Mouse (Mus musculus): ENCODE data around the gene Fgfr2.
"Not testable (repeated sequence)": the region's sequence is repeated elsewhere in the genome, so short reads cannot be mapped to it uniquely, and the experiment has no call there.

The Fgfr2 gene

DNA sequence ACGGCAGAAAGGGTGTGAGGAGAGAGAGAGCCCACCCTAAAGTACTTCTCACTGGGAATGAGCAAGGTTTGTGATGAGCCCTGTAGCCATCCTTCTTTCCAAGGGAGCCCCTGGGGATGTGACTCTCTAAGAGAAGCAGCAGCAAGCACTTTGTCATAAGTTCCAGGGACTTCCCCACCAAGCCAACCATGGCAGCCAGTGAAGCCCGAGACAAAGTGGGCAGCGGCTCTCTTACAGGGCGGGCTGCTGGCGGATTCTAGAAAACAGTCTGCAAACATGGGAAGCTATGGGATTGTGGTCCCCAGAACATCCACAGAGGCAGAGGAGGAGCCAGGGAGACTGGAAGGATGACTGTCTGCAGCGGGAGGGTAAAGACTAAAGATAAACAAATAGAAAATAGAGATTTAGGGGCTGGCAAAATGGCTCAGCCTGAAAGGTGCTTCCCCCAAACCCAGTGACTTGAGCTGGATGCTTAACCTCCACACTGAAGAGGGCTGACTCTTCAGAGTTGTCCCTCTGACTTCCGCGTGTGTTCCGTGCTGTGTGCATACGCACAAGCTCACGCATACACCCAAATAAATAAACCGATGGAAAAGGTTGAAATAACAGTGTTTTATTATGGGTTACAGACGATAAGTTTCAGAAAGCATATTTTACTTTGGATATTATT, 2427.3 kb downstream of the Fgfr2 start:
- no peak for DNase-seq (ENCODE audit: low spot score)

DNA sequence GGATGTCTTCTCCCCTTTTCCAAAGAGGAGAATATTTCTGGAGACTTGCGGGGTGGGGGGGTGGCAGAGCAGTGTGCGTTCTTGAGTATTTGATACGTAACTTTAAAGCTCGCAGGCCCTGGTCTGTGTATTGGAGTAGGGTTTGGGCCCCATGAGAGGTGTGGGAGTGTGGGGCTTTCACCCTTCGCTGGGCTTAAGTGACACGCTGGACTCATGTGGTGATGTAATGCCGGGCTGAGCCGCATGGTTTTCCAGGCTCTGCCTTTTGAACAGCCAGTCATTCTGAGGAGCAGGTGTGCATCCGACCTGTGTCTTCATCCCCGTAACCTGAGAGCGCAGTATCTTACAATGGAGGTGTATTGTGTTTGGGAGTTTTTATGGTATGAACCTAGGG, 2429.4 kb downstream of the Fgfr2 start:
- no peak for DNase-seq (ENCODE audit: low spot score)

DNA sequence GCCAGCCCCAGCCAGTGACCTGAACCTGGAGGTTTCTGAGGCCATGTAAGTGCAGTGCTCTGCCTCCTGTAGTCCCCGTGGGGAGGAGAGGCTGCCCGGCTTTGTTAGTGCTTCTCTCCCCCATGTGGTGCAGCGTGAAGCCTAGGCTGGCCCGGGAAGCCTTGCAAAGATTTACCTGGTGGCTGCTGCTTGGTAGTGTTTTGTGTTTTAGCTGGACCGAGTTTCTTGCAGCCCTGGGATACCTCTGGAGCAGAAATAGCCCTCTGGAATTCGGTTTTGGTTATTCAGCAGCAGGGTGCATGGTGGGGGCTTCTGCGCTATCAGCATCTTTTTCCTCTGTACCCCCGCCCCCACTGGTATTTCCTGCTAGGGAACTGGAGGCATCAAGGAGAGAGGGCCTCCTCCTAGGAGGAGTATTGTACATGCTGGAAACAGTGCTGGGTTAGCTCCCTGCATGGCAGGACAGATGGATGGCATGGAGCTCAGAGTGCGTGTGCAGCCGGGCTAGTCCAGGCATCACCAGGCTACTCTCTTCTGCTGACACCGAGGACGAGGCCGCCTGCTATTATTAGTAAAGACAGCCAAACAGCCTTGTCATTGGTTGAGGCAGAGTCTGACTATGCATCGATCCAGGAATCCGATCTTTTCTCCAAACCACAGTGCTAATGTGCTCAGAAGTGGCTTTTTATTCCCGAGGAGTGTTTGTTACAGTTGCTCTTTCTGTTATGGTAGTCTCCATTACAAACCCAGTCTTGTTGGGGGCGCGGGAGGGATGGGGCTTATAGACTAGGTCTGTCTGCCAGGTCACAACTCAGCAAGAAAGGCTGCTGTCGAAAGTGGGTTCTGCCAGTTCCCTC, 2430.0 kb downstream of the Fgfr2 start:
- DNase-seq (ENCODE audit: low spot score), result no peak

DNA sequence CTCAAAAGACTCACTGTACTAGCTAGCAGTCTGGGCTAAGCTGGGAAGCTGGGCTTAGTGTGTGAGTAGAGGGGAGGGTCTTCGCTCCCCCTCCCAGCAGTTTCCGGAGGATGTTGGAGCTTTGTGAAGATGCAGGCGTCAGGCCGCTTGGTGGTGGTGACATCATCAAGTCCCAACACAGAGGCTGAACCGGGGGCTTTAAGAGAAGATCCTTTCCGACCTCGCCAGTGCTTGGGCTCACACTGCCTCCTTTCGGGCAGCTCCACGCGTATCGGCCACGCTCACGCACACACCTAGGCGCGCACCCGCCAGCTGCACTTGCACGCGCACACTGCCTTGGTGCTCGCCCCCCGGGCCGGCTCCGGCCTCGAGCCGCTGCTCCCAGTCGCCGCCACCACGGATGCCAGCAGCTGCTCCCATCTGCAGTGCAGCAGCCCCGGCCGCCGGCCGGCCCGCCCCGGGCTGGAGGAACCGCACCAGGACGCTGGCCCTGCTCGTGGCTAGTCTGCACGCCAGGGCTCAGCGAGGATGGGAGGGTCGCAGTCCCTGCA, 2430.7 kb downstream of the Fgfr2 start:
- peak; percentile 33 for DNase-seq (ENCODE audit: low spot score)

DNA sequence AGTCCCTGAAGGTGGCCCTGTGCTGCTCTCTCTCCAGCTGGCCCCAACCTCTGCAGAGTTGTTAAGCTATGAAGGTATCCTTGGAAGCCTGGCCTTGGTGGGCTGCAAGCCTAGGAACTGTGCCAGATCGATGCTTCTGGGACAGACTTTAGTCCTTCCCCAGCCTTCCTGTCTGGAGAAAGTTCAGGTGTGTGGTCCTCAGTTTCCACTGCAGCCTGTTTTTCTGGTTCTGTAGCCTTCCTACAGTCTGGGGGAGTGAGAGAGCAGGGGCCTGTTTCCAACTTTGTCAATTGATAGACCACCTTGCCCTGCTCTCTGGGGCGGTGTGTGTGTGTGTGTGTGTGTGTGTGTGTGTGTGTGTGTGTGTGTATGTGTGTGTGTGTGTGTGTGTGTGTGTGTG, 2431.2 kb downstream of the Fgfr2 start:
- DNase-seq (ENCODE audit: low spot score), result no peak

DNA sequence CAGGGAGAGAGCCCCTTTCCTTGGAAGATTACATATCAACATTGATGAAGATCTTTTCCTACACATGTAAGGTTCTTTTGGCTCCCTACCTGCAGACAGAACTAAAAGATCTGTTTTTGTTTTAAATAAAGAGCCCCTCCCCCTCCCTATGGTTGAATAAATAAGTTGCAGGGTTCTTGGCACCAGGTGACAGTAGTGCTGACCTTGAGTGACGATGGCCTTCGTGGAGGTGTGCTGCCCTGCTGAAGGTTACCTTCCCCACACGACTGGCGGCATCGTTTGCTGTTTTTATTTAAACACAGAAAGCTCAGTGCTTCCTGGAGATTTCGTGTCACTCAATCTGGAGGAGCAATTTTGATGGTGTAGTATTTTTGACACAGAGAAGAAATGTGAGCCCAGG, 2432.3 kb downstream of the Fgfr2 start:
- no peak for DNase-seq (ENCODE audit: low spot score)

DNA sequence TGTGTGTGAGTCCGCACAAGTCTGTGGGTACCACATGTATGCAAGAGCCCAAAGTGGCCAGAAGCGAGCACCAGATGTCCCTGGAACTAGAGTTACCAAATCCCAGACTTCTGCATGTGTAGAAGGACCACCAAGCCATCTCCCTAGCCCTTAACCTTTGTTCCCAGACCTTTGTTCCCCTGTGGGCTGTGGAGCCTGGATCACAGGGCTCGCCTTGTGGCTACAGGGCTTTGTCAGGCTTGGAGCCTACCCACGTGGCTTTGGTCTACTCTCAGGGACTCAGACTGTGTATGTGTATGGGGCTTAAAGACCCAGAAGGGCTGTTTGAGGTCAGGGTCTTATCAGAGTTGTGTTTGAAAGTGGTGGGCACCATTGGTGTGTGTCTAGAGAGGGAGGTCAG, 2434.5 kb downstream of the Fgfr2 start:
- DNase-seq (ENCODE audit: low spot score), result no peak

DNA sequence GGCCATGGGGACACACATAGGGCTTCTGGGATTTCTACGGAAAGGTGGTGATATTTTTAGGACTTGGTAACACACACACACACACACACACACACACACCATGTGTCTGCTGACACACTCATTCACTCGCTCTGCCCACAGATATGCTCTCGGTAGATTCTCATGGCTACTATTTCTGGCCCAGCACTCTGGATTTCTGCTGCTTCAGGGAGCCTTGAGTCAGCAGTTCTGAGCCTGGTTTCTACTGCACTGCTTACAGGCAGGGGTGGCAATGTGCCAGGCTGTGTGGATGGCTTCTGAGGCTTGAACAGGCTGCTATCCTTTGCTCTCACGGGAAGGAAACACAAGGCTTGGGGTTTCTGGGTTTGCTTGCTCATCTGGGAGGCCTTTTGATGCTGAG, 2441.4 kb downstream of the Fgfr2 start:
- DNase-seq (ENCODE audit: low spot score), result no peak

DNA sequence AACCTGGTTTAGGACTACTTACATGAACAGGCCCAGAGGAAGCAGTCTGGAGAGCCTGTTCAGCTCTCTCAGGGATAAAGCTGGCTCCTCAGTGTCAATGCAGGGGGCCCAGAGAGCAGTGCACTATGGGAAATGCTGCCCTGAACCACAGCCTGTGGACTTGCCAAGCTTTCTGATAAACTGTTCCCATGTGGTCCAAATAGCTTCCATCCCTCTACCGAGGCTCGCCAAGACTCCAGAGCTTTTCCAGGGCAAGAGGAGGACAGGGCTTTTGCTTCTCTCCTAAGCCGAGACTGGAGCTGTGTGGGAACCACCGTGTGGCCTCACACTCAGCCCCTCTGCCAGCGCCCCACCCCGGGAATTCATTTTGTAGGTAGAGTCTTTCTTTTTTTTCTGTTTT, 2444.7 kb downstream of the Fgfr2 start:
- DNase-seq (ENCODE audit: low spot score), result no peak

DNA sequence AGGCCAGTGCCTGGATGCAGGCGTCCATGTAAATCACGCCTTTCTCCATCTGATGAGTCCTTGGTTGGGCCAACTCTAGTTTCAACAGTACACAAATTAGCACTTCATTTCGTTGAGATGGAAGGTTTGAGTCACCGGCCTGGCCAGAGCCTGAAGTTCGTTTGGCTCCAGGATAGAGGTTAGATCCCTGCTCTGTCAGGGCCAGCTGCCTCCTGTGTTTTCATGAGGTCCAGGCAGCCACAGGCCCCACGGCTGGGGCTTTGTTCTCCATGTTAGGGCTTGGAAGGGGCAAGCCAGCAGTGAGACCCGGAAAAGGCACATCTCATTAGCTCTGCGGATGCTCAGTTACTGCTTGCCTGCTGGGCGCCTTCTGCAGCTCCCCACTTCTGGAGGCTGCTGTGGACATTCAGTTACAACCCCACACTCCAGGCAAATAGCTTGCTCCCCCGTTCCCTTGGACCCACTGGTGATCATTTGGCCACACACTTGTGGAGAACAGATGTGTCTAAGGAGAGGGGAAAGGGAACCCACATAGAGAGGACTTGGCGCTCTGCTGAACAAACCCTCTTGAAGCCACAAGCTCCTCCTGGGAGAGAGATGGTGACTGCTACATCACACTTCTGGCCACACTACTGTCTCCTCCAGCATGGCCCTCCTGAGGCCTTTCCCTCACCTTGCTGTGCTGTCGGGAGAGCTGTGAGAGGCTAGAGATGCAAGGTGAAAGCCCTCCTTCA, 2445.4 kb downstream of the Fgfr2 start:
- DNase-seq (ENCODE audit: low spot score), result no peak

DNA sequence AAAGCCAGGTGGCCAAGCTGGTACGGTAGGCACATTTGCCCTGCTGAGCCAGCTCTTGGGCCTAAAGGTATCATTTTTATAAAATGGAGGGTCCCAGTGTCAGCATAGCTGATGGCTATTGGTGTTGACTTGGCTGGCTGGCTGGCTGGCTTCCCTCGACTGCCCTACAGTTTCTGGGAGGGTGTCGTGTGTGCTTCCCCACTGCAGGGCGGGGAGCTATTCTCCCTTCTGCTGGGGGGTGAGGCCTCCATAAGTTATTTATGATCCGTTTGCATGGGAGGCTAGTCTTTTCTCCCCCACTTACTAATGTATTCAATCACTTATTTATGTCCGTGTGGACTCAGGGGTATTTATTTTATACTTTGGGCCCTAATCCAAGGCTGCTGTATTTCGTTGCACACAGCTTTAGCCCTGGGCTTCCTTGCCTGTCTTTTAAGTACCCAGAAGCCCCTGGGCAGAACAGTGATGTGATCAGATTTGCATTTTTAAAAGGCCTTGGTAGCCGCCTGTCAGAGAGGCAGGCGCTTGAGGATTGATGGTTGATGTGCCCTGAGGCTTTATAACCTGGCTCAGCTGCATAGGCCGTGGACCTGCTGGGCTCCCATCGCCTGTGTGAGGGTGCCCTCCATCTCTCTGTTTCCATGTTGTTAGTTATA, 2446.1 kb downstream of the Fgfr2 start:
- DNase-seq (ENCODE audit: low spot score), result no peak

DNA sequence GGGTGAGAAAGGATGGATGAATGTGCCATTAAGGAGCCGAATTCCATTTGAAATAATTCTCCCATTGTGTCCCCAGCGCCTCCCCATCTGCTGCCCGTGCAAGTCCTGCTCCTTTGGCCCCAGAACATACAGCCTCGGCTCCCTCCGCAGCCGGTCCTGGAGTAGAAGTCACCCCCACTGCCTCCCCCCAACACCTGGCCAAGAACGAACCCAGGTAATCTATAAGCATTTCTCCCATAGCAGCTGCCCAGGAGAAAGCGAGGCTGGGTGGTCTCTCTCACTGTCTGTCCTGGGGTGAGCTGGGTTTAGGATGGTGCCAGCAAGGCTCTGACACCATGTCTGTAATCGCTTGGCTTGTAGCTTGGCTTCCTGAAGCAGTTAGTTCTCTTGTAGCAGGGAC, 2448.6 kb downstream of the Fgfr2 start:
- no peak for DNase-seq (ENCODE audit: low spot score)

DNA sequence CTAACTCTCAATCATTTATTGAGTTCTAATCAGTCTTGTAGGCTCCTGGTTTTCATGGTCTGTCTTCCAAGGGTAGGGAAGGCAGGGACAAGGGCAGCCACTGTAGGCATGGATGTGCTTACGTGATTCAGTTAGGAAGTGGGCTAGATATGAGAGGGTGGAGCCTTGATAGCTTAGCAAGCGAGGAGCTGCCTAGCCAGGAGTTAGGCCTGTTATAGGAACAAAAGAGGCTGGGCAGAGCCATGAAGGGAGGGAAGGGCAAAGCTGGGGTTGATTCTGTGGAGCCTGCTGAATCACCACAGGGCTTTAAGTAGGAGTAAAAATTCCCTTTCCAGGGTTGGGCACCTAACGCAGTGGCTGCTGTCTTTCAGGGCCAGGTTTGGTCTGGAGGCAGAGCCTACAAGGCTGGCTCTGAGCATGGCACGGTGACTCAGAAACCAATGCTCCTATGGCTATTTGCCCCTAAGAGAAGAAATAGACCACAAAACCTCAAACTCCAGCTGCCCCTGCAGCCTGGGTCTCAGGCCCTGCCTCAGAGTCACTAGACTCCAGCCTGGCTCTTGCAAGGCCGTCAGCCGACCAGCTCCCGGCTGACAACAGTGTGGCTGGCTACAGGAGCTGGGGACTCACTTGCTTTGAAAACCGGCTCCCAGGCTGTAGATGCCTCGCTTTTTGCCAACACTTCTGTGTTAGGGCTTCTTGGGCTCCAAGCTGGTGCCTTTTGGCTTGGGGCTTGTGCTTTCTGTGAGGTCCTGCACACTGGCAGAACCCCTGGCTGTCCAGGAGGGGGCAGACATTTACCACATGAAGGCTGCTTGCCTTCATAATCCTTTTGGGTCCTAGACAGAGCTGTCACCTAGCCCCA, 2449.7 kb downstream of the Fgfr2 start:
- no peak for DNase-seq (ENCODE audit: low spot score)

DNA sequence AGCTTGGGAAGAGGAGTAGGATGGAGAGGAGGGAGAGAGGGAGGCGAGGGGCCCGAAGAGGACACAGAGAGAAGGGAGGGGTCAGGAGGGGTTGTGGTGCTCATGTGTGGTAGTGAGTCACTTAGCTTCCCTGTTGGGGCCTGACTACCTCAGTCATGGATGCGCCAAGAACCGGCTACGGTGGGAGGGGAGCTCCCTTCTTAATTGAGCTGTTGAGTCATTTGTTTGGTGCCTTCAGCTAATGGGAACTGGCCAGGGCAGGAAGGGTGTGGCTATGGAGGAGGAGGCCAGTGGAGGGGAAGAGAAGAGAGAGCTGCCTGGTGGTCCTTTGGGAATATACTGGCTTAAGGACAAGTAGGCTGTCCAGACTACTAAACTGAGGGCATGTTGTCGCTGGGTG, 2451.8 kb downstream of the Fgfr2 start:
- peak; percentile 55 for DNase-seq (ENCODE audit: low spot score)

DNA sequence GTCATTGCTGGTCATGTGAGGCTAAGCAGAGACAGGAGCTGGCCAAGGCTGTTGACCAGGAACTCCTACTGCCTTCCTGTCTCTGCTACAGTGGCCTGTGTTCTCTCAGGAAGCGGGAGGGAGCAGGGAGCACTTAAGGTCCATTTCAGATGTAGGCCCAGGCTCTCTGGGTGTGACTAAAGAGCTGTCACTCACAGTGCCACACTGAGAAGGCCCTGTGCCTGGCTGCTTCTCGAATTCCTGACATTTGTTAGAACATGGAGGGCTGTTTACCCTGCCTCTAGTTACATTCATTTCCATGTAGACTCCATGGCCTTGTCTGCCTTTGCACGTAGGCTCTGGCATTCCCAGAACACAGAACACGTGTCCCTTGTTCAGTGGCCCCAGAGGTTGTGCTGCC, 2452.8 kb downstream of the Fgfr2 start:
- DNase-seq (ENCODE audit: low spot score), result peak; percentile 66

DNA sequence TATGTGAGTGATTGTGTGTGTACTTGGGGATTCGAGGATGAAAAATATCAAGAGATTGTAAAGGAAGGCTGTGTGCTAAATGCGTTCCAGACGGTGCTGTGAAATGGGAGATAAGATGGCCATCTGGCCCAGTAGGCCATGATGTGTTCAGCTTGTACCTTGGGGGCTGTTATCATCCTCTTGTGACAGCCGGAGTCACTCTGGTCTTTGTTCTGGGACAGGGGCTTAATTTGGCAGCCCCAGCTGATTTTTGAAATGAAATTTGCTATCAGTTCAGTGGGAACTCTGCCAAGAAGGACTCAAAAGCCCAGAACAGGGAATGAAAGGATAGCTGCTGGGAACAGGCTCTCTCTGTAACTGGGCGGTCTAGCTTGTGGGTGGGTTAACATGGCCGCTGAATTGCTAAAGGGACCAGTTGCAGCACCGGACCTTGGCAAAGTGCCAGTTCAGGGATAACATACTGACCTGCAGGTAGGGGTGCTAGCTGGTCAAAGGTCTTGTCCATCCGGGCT, 2453.7 kb downstream of the Fgfr2 start:
- no peak for DNase-seq (ENCODE audit: low spot score)

DNA sequence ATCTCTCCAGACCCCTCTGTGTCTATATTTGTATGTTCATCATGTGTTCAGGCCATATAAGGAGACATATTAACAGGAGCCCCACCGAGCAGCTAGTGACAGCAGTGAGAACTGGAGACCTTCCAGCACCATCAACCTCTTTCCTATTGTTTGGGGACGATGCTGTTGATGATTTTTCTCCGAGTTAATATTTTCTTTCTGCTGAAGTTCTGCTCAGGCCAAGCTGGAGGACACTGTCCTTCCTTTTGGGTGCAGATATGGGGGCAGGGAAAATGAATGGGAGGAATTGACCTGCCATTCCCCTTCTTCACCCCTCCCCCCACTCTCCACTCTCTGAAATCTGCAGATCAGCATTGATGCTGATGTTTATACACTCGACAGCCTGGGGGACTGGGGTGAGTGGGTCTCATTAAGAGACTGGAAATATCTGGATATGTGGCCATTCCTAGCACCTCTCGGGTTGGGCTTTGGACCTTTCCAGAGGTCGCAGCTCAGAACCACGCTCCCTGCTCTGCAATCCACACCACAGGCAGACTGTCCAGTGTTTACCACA, 2454.3 kb downstream of the Fgfr2 start:
- DNase-seq (ENCODE audit: low spot score), result no peak

DNA sequence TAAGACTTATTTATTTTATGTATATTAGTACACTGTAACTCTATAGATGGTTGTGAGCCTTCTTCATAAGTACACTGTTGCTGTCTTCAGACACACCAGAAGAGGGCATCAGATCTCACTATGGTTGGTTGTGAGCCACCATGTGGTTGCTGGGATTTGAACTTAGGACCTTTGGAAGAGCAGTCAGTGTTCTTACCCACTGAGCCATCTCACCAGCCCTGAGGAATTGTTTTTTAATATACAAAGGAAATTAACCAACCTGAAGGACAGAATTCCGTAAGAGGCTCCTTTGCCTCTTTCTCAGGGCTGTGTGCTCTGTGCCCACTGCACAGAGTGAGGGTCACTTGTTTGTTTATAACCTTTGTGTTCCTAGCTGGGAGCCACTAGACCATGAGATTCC, 2455.1 kb downstream of the Fgfr2 start:
- not testable (repeated sequence) for DNase-seq (ENCODE audit: low spot score)

DNA sequence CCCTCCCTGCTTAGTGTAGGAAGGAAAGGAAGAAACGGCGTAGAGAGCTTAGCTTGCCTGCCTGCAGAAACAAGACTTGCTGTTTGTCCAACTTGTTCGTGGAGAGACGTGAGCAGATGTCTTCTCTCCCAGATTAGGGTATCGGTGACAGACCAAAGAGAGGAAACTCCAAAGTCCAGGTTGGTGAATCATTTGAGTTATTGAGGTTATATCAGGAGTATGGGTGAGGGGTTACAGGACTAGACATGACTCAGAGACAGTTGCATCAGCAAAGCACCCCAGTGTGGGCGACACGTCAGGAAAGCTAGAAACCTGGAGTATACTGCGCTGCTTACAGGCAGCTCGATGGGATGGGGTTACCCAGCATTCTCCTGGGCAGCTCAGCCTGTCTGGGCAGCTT, 2457.8 kb downstream of the Fgfr2 start:
- DNase-seq (ENCODE audit: low spot score), result no peak

DNA sequence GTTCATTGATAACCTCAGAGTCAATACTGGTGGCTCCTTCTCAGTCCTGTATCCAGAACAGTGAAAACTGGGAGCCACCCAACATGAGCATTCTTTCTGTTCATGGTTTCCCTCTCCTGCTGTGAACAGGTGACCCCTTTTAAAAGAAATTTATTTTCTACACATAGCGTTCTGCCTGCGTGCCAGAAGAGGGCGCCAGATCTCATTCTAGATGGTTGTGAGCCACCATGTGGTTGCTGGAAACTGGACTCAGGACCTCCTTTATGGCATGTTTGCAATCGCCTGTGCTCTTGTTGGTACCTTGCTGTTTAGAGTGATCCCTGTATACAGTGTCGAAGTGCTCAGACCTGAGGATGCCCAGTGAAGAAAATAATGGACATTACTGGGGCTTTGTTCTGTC, 2458.5 kb downstream of the Fgfr2 start:
- DNase-seq (ENCODE audit: low spot score), result no peak

DNA sequence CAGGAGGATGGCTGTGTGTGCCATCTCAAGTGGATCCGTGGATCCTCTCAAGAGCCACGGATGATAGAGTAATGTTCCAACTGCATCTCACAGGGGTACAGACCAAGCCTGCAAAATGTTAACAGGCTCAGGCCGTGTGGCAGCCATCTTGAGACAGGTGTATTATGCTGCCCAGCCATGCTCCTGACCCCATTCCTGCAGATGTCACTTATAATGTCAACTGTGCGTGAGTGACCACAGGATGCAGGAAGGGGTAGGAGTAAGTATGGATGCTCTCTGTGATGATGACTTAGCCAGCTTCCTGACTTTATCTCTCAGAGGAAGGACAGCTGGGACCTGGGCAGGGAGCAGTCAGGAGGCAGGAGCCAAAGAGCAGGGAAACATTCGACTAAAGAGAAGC, 2459.1 kb downstream of the Fgfr2 start:
- no peak for DNase-seq (ENCODE audit: low spot score)

Measured in lung, postnatal 25 days (tissue).